Mouse (Mus musculus) liver, postnatal 0 days (tissue): ENCODE results near the gene Daam2.

ENCODE experiments used
- CTCF ChIP-seq: sonication (generic); IDR thresholded peaks from 2 replicates; pipeline ENCODE4 v1.5.1; 2016; ENCODE audit warnings: antibody characterized with exemption, low read depth
- EP300 ChIP-seq: IDR thresholded peaks from 2 replicates; pipeline ENCODE4 v1.6.1; 2016; ENCODE audit warnings: antibody characterized with exemption, low read depth, mild to moderate bottlenecking

- TF ChIP-seq CTCF: no peak
- no peak for TF ChIP-seq EP300
These were observed 133.0 kb downstream of the Daam2 start for GRCm38 (mm10) chr17:49431176-49431575.
